Mouse (Mus musculus) R1 (cell line): Measurements from ENCODE around the gene Nab2.

ENCODE experiments used
- DNase-seq: peaks from one replicate; pipeline ENCODE4 v3.0.0-alpha.2; 2018; ENCODE audit warnings: low read depth, low spot score

Gene Nab2

GRCm38 (mm10) chr10:127674046-127674655, 5.8 kb upstream of the Nab2 start:
- no peak for DNase-seq

DNA sequence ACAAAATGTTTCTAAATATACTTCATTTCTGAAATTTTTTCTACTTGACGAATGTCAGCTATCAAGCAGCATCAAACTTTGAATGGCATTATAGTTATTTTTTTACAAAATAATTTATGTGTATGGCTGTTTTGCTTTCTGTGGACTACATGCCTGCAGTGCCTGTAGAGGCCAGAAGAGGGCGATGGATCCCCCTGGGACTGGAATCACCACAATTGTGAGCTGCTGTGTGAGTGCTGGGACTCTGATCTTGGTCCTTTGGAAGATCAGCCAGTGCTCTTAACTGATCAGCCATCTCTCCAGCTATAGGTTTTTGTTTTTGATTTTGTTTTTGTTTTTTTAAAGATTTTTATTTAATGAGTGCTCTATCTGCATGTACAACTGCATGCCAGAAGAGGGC, 2.9 kb upstream of the Nab2 start:
- peak; percentile 68 for DNase-seq

GRCm38 (mm10) chr10:127670185-127670584, 1.8 kb upstream of the Nab2 start:
- DNase-seq, result peak; percentile 45

GRCm38 (mm10) chr10:127669170-127669569, 802 bp upstream of the Nab2 start:
- peak; percentile 36 for DNase-seq

- DNase-seq, result peak; percentile 97
Measured at GRCm38 (mm10) chr10:127667269-127668092, 887 bp downstream of the Nab2 start.

DNA sequence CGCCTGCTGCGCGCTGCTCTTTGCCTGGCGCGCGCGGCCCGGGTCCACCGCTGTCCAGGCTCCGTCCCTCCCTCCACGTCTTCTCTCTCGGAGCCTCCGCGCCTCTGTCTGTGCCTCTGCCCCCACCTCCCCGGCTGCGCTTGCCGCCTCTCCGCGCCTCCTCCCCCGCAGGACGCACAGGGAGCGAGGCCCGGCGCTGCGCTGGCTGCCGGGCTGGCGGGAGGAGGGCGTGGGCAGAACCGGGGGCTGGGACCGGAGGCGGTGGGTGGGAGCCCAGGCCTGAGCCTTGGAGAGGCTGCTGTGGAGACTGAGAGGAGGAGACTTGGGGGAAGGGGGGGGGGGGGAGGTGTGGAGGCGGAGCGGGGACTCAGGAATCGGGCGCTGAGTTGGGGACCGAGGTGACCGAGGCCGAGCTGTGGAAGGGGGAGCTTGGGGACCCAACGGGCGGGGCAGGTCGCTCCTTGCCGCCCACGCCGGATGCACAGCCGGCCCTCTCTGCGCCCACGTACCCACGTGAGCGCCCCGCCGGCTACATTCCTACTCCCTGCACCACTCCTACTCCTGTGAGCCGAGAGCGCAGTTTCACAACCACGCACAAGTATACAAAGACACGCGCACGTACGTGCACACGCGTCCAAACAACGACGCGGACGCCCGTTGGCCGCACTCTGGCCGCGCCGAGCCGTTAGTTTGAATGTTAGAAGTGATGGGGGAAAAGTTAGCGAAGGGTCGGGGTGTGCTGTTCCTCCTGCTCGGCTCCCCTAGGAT, 1.7 kb downstream of the Nab2 start, which contains the start of gene Nemp1:
TSS of gene Nemp1 (plus strand) at position 401 of the 768 bp plus-strand sequence.
- DNase-seq, result peak; percentile 88

DNA sequence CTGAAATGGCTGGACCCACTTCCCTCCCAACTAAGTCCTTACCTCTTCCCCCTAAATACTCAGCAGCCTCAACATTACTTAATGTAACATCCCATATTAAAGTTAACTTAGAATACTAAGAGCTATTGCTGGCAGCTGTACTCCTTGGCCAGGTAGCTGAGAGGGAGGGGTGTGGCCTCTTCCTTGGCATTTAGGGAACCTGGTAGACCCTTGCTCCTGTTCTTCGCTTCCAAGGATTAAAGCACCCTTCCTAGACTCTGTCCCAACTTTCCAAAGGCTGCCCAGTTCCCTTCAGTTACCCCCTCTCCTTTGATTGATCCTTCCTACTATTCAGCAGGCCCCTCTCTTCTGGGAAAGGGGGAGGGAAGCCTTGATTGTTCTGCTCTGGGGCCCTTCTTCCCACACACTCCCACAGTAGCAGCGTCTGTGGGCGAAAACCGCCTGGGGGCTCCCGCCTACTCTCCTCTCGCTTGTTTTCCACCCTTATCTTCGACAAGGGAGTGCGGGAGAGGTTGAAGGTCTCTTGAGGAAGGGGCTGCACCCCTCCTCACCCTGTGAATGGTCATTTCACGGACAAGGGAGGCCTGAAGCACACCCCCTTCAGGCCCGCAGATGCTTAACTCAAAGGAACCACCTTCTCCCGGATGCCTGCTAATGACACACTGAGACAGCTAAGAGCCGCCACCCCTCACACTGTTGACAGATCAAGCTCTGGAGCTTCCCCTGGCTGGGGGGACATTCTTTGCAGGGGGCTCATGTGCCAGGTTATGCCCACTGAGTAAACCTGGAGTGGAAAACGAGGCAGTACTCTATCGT, 2.8 kb downstream of the Nab2 start:
- DNase-seq, result peak; percentile 41

- no peak for DNase-seq
Measured at GRCm38 (mm10) chr10:127664891-127665290, 3.5 kb downstream of the Nab2 start.

DNA sequence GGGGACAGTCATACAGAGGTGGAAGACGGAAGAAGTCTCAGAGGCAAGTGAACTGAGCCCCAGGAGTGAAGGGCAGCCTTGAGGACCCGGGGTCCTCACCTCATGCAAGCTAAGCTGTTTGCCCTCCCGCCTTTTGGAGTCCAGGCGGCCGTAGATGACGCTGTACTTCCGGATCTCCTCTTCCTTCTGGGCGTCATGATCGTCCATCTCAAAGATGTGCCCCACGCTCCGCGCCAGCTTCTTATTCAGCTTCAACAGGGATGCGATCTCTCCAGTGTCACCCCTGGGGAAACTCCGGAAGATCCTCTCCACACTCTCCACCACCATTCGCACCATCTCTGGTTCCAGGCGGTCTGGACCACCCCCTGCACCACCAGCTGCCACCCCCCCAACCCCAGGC, 4.2 kb downstream of the Nab2 start:
- DNase-seq, result no peak

- DNase-seq, result no peak
Measured at GRCm38 (mm10) chr10:127663590-127663989, 4.8 kb downstream of the Nab2 start.

GRCm38 (mm10) chr10:127662666-127663253, 5.6 kb downstream of the Nab2 start:
- no peak for DNase-seq

GRCm38 (mm10) chr10:127661915-127662663, 6.3 kb downstream of the Nab2 start:
- peak; percentile 87 for DNase-seq

DNA sequence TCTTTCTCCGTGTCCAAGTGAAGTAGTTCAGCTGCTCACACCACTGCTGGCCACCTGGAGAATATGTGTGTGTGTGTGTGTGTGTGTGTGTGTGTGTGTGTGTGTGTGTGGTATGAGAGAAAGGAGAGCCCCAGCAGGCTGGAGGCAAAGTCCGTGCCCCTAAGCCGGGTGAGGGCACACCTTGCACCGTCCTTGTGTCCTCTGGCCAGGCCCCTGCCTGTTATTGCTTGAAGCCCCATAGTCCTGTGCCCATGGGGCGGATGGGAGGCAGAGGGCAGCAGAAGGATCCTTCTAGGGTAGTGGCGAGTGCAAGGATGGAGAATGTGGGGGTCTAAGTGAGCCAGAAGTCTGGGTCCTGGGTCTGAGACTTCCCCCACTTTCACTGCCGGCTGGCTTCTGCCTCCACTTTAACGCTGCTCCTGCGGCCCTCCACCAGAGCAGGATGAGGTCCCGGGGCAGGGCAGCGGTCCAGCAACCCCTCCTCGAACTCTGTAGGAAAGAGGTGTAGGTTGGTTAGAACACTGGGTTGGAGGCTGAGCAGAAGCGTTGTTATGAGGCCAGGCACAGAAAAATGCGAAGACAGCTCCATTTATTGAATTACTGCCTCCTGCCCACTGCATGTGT, 7.0 kb downstream of the Nab2 start:
- no peak for DNase-seq

GRCm38 (mm10) chr10:127659551-127659950, 8.8 kb downstream of the Nab2 start:
- no peak for DNase-seq

GRCm38 (mm10) chr10:127658076-127658475, 10.3 kb downstream of the Nab2 start:
- peak; percentile 97 for DNase-seq

DNA sequence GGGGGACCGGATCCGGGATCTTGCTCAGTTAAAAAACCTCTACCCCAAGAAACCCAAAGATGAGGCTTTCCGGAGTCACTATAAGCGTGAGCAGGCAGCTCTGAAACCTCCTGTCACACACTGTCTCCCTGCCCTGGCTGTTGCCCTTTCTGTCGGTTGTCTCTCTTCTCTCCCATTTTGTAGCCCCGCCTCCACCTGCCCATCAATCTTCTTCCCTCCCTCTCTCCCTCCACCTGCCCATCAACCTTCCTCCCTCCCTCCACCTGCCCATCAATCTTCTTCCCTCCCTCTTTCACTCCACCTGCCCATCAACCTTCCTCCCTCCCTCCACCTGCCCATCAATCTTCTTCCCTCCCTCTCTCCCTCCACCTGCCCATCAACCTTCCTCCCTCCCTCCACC, 10.8 kb downstream of the Nab2 start:
- peak; percentile 81 for DNase-seq

DNA sequence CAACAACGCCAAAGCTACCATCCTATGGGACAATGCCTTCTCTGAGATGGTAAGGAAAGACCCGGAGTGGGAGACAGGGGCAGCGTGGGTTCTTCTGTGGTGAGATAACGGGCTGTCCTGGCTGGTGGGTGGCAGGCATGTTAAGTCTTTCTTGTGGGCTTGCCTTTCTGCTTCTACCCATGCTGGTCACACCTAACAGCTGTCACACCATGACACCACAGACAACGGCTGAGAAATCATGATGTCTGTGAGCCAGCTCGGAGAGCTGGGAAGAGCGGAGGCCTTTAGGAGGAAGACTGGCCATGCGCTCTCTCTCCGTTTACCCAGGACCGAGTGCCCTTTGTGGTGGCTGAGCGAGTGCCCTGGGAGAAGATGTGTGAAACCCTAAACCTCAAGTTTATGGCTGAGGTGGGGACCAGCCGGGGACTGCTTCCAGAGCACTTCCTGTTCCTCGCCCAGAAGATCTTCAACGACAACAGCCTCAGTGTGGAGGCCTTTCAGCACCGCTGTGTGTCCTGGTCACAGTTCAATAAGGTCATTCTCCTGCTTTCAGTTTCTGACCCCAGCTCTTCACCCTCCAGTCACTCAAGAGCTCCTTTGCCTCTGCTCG, 13.3 kb downstream of the Nab2 start:
- no peak for DNase-seq

GRCm38 (mm10) chr10:127652906-127653638, 15.3 kb downstream of the Nab2 start:
- DNase-seq, result peak; percentile 88

DNA sequence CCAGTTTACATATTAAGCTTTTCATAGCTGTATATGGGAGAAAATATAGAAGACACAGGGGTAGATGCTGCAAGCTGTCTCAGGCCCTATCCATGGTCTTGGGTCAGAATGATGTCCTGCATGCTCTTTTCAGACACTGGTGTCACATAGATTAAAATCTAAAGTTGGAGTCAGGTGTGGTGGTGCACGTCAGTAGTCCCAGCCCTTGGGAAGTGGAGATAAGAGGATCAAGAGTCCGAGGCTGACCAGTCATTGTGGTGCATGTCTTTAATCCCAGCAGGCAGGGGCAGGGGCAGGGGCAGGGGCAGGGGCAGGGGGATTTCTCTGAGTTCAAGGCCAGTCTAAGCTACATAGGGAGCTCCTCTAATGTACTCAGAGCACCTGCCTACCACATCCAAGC, 22.6 kb downstream of the Nab2 start:
- no peak for DNase-seq
